Mouse (Mus musculus) kidney, embryonic 16.5 days (tissue): ENCODE measurements around the gene Mlh3. TPM values are rescaled to one million over a fixed set of nuclear protein-coding genes. Genes with fewer than 3 reads are reported as not detected.

Experiments
- ATAC-seq: fragments of 200-750 bp; cut with Nextera tagmentation; 2 replicates; pipeline ENCODE4 v1.8.0; 2017; ENCODE audit warnings: moderate TSS enrichment; ENCODE audit not compliant: low FRiP score, low TSS enrichment
- H3K27ac ChIP-seq: fragments of 300-500 bp; sonication (generic); 2 replicates; pipeline ENCODE4 v1.5.1; 2014; ENCODE audit warnings: low read length
- H3K27me3 ChIP-seq: fragments of 300-500 bp; sonication (generic); 2 replicates; pipeline ENCODE4 v1.6.1; 2014; ENCODE audit warnings: low read length, control low read depth, mixed read lengths; ENCODE audit not compliant: insufficient read depth
- H3K36me3 ChIP-seq: fragments of 300-500 bp; sonication (generic); 2 replicates; pipeline ENCODE4 v1.6.1; 2014; ENCODE audit warnings: low read length, control low read depth, mixed read lengths; ENCODE audit not compliant: insufficient read depth
- H3K4me1 ChIP-seq: fragments of 300-500 bp; sonication (generic); 2 replicates; pipeline ENCODE4 v1.6.1; 2014; ENCODE audit warnings: low read length, control low read depth, mixed read lengths; ENCODE audit not compliant: insufficient read depth
- H3K4me2 ChIP-seq: fragments of 300-500 bp; sonication (generic); replicated peaks from 2 replicates; pipeline ENCODE4 v1.6.1; 2014; ENCODE audit warnings: low read depth, low read length
- H3K4me3 ChIP-seq: fragments of 300-500 bp; sonication (generic); 2 replicates; pipeline ENCODE4 v1.5.1; 2014; ENCODE audit warnings: mild to moderate bottlenecking, low read length
- H3K9ac ChIP-seq: fragments of 300-500 bp; sonication (generic); replicated peaks from 2 replicates; pipeline ENCODE4 v1.6.1; 2014; ENCODE audit warnings: low read length
- H3K9me3 ChIP-seq: fragments of 300-500 bp; sonication (generic); 2 replicates; pipeline ENCODE4 v1.6.1; 2016; ENCODE audit warnings: low read length, control low read depth
- WGBS: fragments of 180-500 bp; shearing (Covaris S2); extraction: QIAGEN DNeasy Blood & Tissue Kit; methylation state at CpG from one replicate; pipeline ENCODE4 v1.1.7; 2014; 5-methylcytosine and 5-hydroxymethylcytosine counted together
- polyA plus RNA-seq: library from polyadenylated mRNA; unstranded; fragments of >200 nt; fragmentation: Nextera tagmentation; extraction: Ambion mirVana; gene quantifications from 2 replicates; pipeline ENCODE4 v1.2.1, GENCODE M21; 2015

Gene Mlh3
- polyA plus RNA-seq, 1 experiment from 2014 or later: 9.7 TPM

- Histone ChIP-seq H3K9me3 (no peaks in the 10 kb centered on the region), H3K4me3 (no peak overlapping the region), H3K27me3 (no peaks in the 10 kb centered on the region), H3K27ac (peak overlapping the region; percentile 59; the same call in 1 of the 2 replicates), H3K36me3 (0 out of 2 replicates have a peak, but pooled peaks cover 4% of the 10 kb centered on the region), H3K4me1 (peaks cover 7% of the 10 kb centered on the region; the same call in 1 of the 2 replicates), H3K4me2 (no peak overlapping the region), H3K9ac (no peak overlapping the region)
- WGBS: 38% methylated on average over 7 of the region's 7 CpGs
- ATAC-seq: peak; percentile 86
Observed at GRCm38 (mm10) chr12:85256074-85256751, 14.2 kb downstream of the Mlh3 start.

DNA sequence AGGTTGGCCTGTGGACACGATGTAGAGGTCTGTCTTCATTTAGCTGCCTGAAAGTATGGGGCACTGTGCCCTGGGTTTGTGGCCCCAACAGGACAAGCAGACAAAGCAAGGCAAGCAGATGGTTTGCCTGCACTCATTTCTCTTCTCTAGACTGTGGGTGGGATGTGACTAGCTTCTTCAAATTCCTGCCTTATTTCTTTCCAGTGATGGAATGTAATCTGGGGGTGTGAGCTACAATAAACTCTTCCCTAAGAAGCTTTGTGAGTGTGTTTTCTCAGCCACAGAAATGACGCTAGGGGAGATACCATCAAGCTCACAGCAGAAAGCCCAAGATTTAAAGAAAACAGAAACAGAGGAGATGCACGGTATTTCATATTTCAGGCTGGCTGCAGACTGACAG lies 18.3 kb downstream of the Mlh3 start:
- 81% methylated on average over 3 of the region's 3 CpGs for WGBS
- no peak for ATAC-seq

GRCm38 (mm10) chr12:85237553-85237952 lies 32.8 kb downstream of the Mlh3 start:
- no peaks in the 10 kb centered on the region for H3K27me3 ChIP-seq
- no peak overlapping the region for H3K4me2 ChIP-seq
- 27% methylated on average over 5 of the region's 5 CpGs for WGBS
- peaks cover 20% of the 10 kb centered on the region for H3K4me1 ChIP-seq
- 0 out of 2 replicates have a peak, but pooled peaks have one; percentile 63 for ATAC-seq
- no peaks in the 10 kb centered on the region for H3K36me3 ChIP-seq
- no peak overlapping the region for H3K27ac ChIP-seq
- no peak overlapping the region for H3K4me3 ChIP-seq
- no peak overlapping the region for H3K9ac ChIP-seq
- H3K9me3 ChIP-seq: no peaks in the 10 kb centered on the region

More for the DNA sequence above, 18.3 kb downstream of the Mlh3 start:
- Histone ChIP-seq H3K27ac (no peak overlapping the region), H3K4me1 (peaks cover 4% of the 10 kb centered on the region; the same call in 1 of the 2 replicates), H3K4me3 (no peak overlapping the region), H3K27me3 (no peaks in the 10 kb centered on the region), H3K4me2 (no peak overlapping the region), H3K9me3 (peaks cover 12% of the 10 kb centered on the region), H3K9ac (no peak overlapping the region), H3K36me3 (peaks cover 6% of the 10 kb centered on the region)

DNA sequence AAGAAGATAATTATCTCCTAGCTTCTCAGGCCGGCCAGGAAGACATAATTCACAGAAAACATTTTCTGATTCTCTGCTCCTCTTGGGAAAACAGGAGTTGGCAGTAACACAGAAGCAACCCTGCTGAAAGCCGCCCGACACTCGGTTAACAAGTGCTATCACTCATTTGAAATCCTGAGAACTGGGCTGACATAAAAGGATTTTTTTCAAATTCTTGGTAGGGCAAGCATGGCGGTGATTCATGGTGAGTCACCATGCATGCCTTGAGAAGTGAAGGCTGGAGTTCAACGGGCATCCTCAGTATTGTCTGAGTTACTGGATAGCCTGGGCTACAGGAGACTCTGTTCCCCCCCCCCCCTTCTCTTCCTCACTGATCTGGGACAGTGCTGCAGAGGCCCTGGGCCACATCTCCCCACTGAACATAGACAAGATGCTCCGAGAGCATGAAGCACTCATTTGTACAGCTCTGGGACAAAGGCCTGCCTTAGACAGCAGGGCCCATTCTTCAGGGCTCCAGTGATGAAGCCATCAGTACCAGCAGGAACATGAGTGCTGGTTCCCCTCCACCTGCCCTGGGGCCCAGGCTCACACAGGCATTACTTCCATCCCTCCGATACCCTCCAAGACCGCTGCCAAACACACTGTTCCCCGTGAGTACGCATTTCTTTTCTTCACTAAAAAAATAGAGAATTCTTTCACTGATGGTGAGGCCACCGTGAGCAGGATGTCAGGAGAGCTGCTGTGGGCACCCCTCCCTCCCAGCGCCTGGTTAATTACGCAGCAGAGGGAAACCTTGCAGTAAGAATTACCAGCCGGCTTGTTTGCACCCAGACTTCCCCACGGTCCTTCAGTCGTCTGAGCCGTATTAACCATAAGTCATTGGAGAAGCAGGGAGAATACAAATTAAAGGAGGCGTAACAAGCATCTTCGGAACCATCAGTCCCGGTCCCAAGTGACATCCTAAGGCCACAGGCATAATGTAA lies 36.7 kb downstream of the Mlh3 start:
- peaks cover 28% of the 10 kb centered on the region for H3K4me1 ChIP-seq
- no peaks in the 10 kb centered on the region for H3K9me3 ChIP-seq
- peak overlapping the region; percentile 50; the same call in 1 of the 2 replicates for H3K27ac ChIP-seq
- H3K4me2 ChIP-seq: no peak overlapping the region
- H3K4me3 ChIP-seq: no peak overlapping the region
- ATAC-seq: 0 out of 2 replicates have a peak, but pooled peaks have one; percentile 34
- WGBS: 47% methylated on average over 21 of the region's 21 CpGs
- H3K9ac ChIP-seq: no peak overlapping the region
- no peaks in the 10 kb centered on the region for H3K27me3 ChIP-seq
- H3K36me3 ChIP-seq: no peaks in the 10 kb centered on the region

DNA sequence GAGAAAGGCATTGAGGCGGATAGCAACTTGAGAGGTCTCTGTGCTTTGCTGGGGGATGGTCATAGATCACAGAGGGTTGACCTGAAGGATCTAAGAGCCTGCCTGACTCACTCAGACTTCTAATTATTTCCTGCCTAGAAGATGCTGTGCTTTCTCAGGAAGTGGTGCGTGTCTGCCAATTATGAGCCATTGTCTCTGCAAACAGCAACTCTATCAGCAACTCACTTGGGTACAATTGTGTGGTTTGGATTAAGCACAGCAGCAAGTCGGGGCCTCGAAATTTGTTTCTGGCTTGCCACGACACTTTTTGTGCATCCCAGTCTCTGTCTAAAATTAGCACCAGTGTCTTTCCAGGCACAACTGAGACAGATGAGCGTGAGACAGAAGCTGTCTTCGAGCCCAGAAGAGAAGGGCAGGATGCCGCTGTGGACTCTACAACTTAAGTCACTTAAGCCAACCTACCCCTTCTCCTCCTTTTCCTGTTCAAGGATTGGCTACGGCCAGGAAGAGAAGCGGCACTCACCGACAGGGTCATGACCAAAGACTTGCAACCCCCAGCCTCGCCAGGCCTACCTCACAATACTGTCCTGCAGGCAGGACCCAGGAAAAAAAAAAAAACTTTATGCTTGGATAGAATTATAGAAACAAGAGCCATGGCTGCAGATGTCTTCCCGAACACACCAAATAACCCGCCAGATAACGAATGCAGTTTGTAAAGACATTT lies 42.4 kb downstream of the Mlh3 start:
- Histone ChIP-seq H3K27me3 (no peaks in the 10 kb centered on the region), H3K4me3 (no peak overlapping the region), H3K27ac (peak overlapping the region; percentile 93), H3K4me2 (0 out of 2 replicates have a peak overlapping the region, but pooled peaks have one; percentile 7), H3K36me3 (peaks cover 35% of the 10 kb centered on the region), H3K9me3 (no peaks in the 10 kb centered on the region), H3K9ac (0 out of 2 replicates have a peak overlapping the region, but pooled peaks have one; percentile 28), H3K4me1 (peaks cover 29% of the 10 kb centered on the region)
- WGBS: 29% methylated on average over 15 of the region's 15 CpGs
- peak; percentile 83 for ATAC-seq

DNA sequence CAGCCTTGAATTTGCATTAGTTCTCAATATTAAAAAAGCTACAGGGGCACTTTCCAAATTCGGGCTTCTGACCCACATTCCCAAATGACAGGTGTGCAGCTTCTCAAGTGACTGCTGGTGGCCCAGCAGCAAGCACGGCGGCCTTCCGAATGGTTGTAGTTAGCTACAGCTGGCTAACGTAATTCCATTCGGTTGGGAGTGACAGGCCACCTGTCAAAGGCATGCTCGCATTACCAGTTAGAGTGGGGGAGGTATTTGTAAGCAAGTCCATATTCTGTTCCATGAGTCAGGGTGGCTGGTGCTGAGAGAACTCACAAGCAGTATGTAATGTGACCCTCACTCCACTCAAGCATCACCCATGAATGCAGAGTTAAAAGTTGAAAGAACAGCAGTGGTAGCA lies 43.2 kb downstream of the Mlh3 start:
- peak overlapping the region; percentile 93 for H3K27ac ChIP-seq
- H3K36me3 ChIP-seq: peaks cover 43% of the 10 kb centered on the region
- no peak overlapping the region for H3K4me2 ChIP-seq
- no peaks in the 10 kb centered on the region for H3K9me3 ChIP-seq
- no peak overlapping the region for H3K4me3 ChIP-seq
- peak; percentile 89 for ATAC-seq
- H3K9ac ChIP-seq: no peak overlapping the region
- no peaks in the 10 kb centered on the region for H3K27me3 ChIP-seq
- WGBS: 17% methylated on average over 7 of the region's 7 CpGs
- H3K4me1 ChIP-seq: peaks cover 29% of the 10 kb centered on the region

- no peaks in the 10 kb centered on the region for H3K27me3 ChIP-seq
- peak overlapping the region; percentile 62 for H3K4me3 ChIP-seq
- peak; percentile 5; the same call in 1 of the 2 replicates for ATAC-seq
- H3K4me1 ChIP-seq: peaks cover 17% of the 10 kb centered on the region
- peaks cover 35% of the 10 kb centered on the region for H3K36me3 ChIP-seq
- peak overlapping the region; percentile 81 for H3K9ac ChIP-seq
- H3K4me2 ChIP-seq: peak overlapping the region; percentile 76
- no peaks in the 10 kb centered on the region for H3K9me3 ChIP-seq
- H3K27ac ChIP-seq: peak overlapping the region; percentile 21
- WGBS: 2% methylated on average over 12 of the region's 12 CpGs
Observed at GRCm38 (mm10) chr12:85219905-85220290, 50.5 kb downstream of the Mlh3 start.

DNA sequence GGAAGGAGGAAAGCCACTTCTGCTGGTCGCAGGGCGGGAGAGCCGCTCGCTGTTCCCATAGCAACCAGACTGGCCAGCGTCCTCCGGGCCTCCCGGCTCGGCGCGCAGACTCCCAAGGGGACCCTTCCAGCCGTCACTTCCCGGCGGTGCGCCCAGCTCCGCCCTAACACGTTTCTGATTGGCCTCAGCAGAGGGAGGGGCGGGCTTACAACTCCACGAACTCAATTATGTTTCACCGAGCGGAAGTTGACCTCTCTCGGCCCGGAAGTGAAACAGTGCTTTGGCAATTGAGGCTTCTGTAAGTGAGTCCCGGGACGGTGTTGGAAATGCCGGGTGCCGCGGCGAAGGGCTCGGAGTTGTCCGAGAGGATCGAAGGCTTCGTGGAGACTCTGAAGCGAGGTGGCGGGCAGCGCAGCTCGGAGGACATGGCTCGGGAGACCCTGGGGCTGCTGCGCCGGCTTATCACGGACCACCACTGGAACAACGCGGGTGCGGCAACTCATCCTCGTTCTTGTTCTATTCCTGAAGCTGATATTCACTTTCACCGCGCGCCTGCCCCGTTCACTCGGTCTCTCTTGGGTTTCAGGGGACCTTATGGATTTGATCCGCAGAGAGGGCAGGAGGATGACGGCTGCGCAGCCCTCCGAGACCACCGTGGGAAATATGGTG lies 51.0 kb downstream of the Mlh3 start, which contains the start of gene Eif2b2:
Gene Eif2b2, plus strand, starts transcription at position 246 of the 669 bp plus-strand sequence.
- WGBS: under 1% methylated on average over 54 of the region's 54 CpGs
- H3K9ac ChIP-seq: peak within 1 kb of the TSS; percentile 81

More for the DNA sequence above, 51.0 kb downstream of the Mlh3 start, which contains the start of gene Eif2b2:
- H3K4me3 ChIP-seq: peak within 1 kb of the TSS; percentile 62
- no peaks in the 10 kb centered on the region for H3K27me3 ChIP-seq
- ATAC-seq: peak; percentile 100
- no peaks in the 10 kb centered on the region for H3K9me3 ChIP-seq
- peak within 1 kb of the TSS; percentile 21 for H3K27ac ChIP-seq
- peaks cover 30% of the 10 kb centered on the region for H3K36me3 ChIP-seq
- peak within 1 kb of the TSS; percentile 76 for H3K4me2 ChIP-seq
- H3K4me1 ChIP-seq: peaks cover 17% of the 10 kb centered on the region
